In genomic region chr7:79525690-79526630, GRCm38 (mm10) we compare ENCODE assay signal across 10 mouse cellular contexts. TPM values are rescaled to one million over a fixed set of nuclear protein-coding genes. Genes with fewer than 3 reads are reported as not detected.
DNase-seq lines count a peak whose midpoint lies in the region; ATAC-seq and TF ChIP-seq lines count a peak whose summit lies in the region.
"Had no signal": no experiment of that assay in that cellular context is flagged by ENCODE, and none has a peak within 500 bp of the region (broad histone marks: within the 10 kb centered on the region; RNA-seq: fewer than 3 reads in every experiment).

No protein-coding gene starts in this region.

- ATAC-seq in embryonic facial prominence, embryonic 11.5 days (replicated peaks; ENCODE audit: insufficient number of reproducible peaks, low FRiP score, low TSS enrichment, low read depth): peak; percentile 81
- peak; percentile 84 for ATAC-seq in hindbrain, embryonic 15.5 days (ENCODE audit: low FRiP score, low read depth)
- peak; percentile 87 for ATAC-seq in neural tube, embryonic 11.5 days (ENCODE audit: insufficient read depth, low FRiP score, low TSS enrichment)

- no peak for TF ChIP-seq POLR2A in brain, embryonic 14.5 days (IDR thresholded peaks at IDR 0.05; ENCODE audit: borderline replicate concordance, extremely low read depth, insufficient read depth, insufficient read length, poor library complexity, severe bottlenecking)

- no peak for TF ChIP-seq CTCF in brain, embryonic 14.5 days (IDR thresholded peaks at IDR 0.05; ENCODE audit: borderline replicate concordance, extremely low read depth, insufficient read depth, insufficient read length)

- H3K9me3 ChIP-seq in embryonic facial prominence, embryonic 11.5 days (replicated peaks; ENCODE audit: control insufficient read depth, low read length): no peaks in the 10 kb centered on the region
- no peaks in the 10 kb centered on the region for H3K9me3 ChIP-seq in hindbrain, embryonic 15.5 days
- H3K9me3 ChIP-seq in neural tube, embryonic 11.5 days (ENCODE audit: control insufficient read depth, low read length): no peaks in the 10 kb centered on the region

- peak overlapping the region; percentile 57 for H3K27ac ChIP-seq in embryonic facial prominence, embryonic 11.5 days (replicated peaks; ENCODE audit: low read depth, low read length)
- H3K27ac ChIP-seq in hindbrain, embryonic 15.5 days (replicated peaks): peak overlapping the region; percentile 97
- H3K27ac ChIP-seq in neural tube, embryonic 11.5 days (ENCODE audit: low read depth, low read length): peak overlapping the region; percentile 95

- peaks cover 27% of the 10 kb centered on the region for H3K27me3 ChIP-seq in embryonic facial prominence, embryonic 11.5 days (ENCODE audit: control insufficient read depth, insufficient read depth, low read length)
- no peaks in the 10 kb centered on the region for H3K27me3 ChIP-seq in hindbrain, embryonic 15.5 days
- H3K27me3 ChIP-seq in neural tube, embryonic 11.5 days (ENCODE audit: control insufficient read depth, insufficient read depth, low read length): peaks cover 3% of the 10 kb centered on the region; the same call in 1 of the 2 replicates

- intact Hi-C loops in heart, postnatal 25 days (cut with DNase I): no loop called here

- H3K36me3 ChIP-seq in embryonic facial prominence, embryonic 11.5 days (replicated peaks; ENCODE audit: control insufficient read depth, insufficient read depth, low read depth, low read length): no peaks in the 10 kb centered on the region
- H3K36me3 ChIP-seq in hindbrain, embryonic 15.5 days: peaks cover 4% of the 10 kb centered on the region
- H3K36me3 ChIP-seq in neural tube, embryonic 11.5 days (ENCODE audit: control insufficient read depth, insufficient read depth, low read length): no peaks in the 10 kb centered on the region

- 20% methylated on average over 14 of the region's 14 CpGs for WGBS in embryonic facial prominence, embryonic 11.5 days
- WGBS in hindbrain, embryonic 15.5 days: 11% methylated on average over 14 of the region's 14 CpGs
- WGBS in neural tube, embryonic 11.5 days: 8% methylated on average over 14 of the region's 14 CpGs

- no peak overlapping the region for H3K4me2 ChIP-seq in embryonic facial prominence, embryonic 11.5 days (ENCODE audit: low read depth, low read length)
- no peak overlapping the region for H3K4me2 ChIP-seq in hindbrain, embryonic 15.5 days
- no peak overlapping the region for H3K4me2 ChIP-seq in neural tube, embryonic 11.5 days (ENCODE audit: low read depth)

- H3K9ac ChIP-seq in embryonic facial prominence, embryonic 11.5 days (replicated peaks; ENCODE audit: low read length): no peak overlapping the region
- H3K9ac ChIP-seq in hindbrain, embryonic 15.5 days: no peak overlapping the region
- peak overlapping the region; percentile 60 for H3K9ac ChIP-seq in neural tube, embryonic 11.5 days (ENCODE audit: low read length)

- H3K4me3 ChIP-seq in embryonic facial prominence, embryonic 11.5 days (ENCODE audit: low read depth, low read length): no peak overlapping the region
- no peak overlapping the region for H3K4me3 ChIP-seq in hindbrain, embryonic 15.5 days
- no peak overlapping the region for H3K4me3 ChIP-seq in neural tube, embryonic 11.5 days (ENCODE audit: low read depth, low read length)
- H3K4me3 ChIP-seq: myocyte had no signal

- no peaks in the 10 kb centered on the region for H3K4me1 ChIP-seq in embryonic facial prominence, embryonic 11.5 days (ENCODE audit: control insufficient read depth, insufficient read depth, low read length)
- H3K4me1 ChIP-seq in hindbrain, embryonic 15.5 days (replicated peaks): peaks cover 78% of the 10 kb centered on the region
- H3K4me1 ChIP-seq in neural tube, embryonic 11.5 days (ENCODE audit: control insufficient read depth, insufficient read depth, low read length): peaks cover 41% of the 10 kb centered on the region

- DNase-seq in brain, embryonic 14.5 days (ENCODE audit: low read depth): peak; percentile 97
- DNase-seq in embryonic facial prominence, embryonic 11.5 days (ENCODE audit: low spot score): peak; percentile 51
- peak; percentile 87 for DNase-seq in neural tube, embryonic 11.5 days (ENCODE audit: low spot score)
- no peak for DNase-seq in heart, postnatal 25 days (ENCODE audit: low spot score)
- DNase-seq in right cerebral cortex, postnatal 4 days: no peak
- no peak for DNase-seq in thymus, adult 18-20 months
- DNase-seq: adrenal gland, postnatal 25 days; cerebellum, postnatal 36 days had no signal

RNA-seq across cellular contexts. Expression of gene Polg, which starts 59.8 kb away (rescaled TPM):
- polyA plus RNA-seq in brain, embryonic 14.5 days (2012; rRNA removed): 44.7 and 55.4 TPM in 2 replicates
- polyA plus RNA-seq in embryonic facial prominence, embryonic 11.5 days (2014; fragmentation: Nextera tagmentation; extraction: Ambion mirVana): 19.7 and 21.3 TPM in 2 replicates
- 26.5 and 27.0 TPM in 2 replicates for polyA plus RNA-seq in hindbrain, embryonic 15.5 days (2015; fragmentation: Nextera tagmentation; extraction: Ambion mirVana)
- polyA plus RNA-seq in neural tube, embryonic 11.5 days (2014; fragmentation: Nextera tagmentation; extraction: Ambion mirVana): 36.9 and 45.1 TPM in 2 replicates
- total RNA-seq in heart, postnatal 25 days (2021): 10 to 100 TPM; 56.9 to 57.3 TPM

Comparison
In these comparisons a context has a peak if more than half of its experiments do, and no peak if none do; other contexts are left out.
1. DNase-seq: peak in brain, embryonic 14.5 days (single experiment), embryonic facial prominence, embryonic 11.5 days (single experiment) and neural tube, embryonic 11.5 days (single experiment); none in heart, postnatal 25 days (single experiment), right cerebral cortex, postnatal 4 days (single experiment) and thymus, adult 18-20 months (0 of 2).
2. Peak in every context shown above with its lines, with median percentiles within 50 percentile points of each other: ATAC-seq and H3K27ac ChIP-seq.